Mouse (Mus musculus) fibroblast of lung, adult 2 months (primary cell): ENCODE results near the gene Pnp.
"Not testable (repeated sequence)": the region's sequence is repeated elsewhere in the genome, so short reads cannot be mapped to it uniquely, and the experiment has no call there.

Experiments used
- DNase-seq: peaks from one replicate; pipeline ENCODE4 v3.0.0-alpha.2; 2011; ENCODE audit warnings: low read depth

Pnp gene

GRCm38 (mm10) chr14:50930754-50931492 is at the start of gene Pnp, which contains the start of gene Pip4p1:
Pnp (plus strand) TSS chr14:50931082.
Pip4p1 (minus strand) TSS chr14:50930856.
- DNase-seq, result peak; percentile 99

GRCm38 (mm10) chr14:50891621-50892020 is 39.3 kb upstream of the Pnp start:
- DNase-seq, result no peak

GRCm38 (mm10) chr14:50892091-50892490 is 38.8 kb upstream of the Pnp start:
- DNase-seq, result no peak

GRCm38 (mm10) chr14:50892541-50893459 is 38.1 kb upstream of the Pnp start:
- DNase-seq, result peak; percentile 37

- DNase-seq, result no peak
These were observed 35.5 kb upstream of the Pnp start for GRCm38 (mm10) chr14:50895407-50895806.

GRCm38 (mm10) chr14:50895985-50896746 is 34.7 kb upstream of the Pnp start:
- peak; percentile 97 for DNase-seq

- no peak for DNase-seq
These were observed 34.0 kb upstream of the Pnp start for GRCm38 (mm10) chr14:50896747-50897373.

- DNase-seq, result peak; percentile 25
These were observed 33.5 kb upstream of the Pnp start, which contains the start of gene Klhl33 for GRCm38 (mm10) chr14:50897374-50897765. Klhl33 (minus strand) TSS chr14:50897507.

GRCm38 (mm10) chr14:50897992-50898391 is 32.9 kb upstream of the Pnp start:
- DNase-seq, result not testable (repeated sequence)

- DNase-seq, result no peak
These were observed 26.7 kb upstream of the Pnp start for GRCm38 (mm10) chr14:50903973-50904827.

- no peak for DNase-seq
These were observed 26.1 kb upstream of the Pnp start for GRCm38 (mm10) chr14:50904828-50905129.

GRCm38 (mm10) chr14:50905327-50905726 is 25.6 kb upstream of the Pnp start:
- DNase-seq, result not testable (repeated sequence)

GRCm38 (mm10) chr14:50908126-50908525 is 22.8 kb upstream of the Pnp start:
- DNase-seq, result no peak

GRCm38 (mm10) chr14:50911356-50911755 is 19.5 kb upstream of the Pnp start:
- DNase-seq, result no peak

GRCm38 (mm10) chr14:50923437-50923836 is 7.4 kb upstream of the Pnp start:
- not testable (repeated sequence) for DNase-seq

- DNase-seq, result peak; percentile 97
These were observed 6.4 kb upstream of the Pnp start, which contains the start of the genes Osgep and Apex1 for GRCm38 (mm10) chr14:50924281-50925064. Osgep (minus strand) TSS chr14:50924893. Apex1 (plus strand) TSS chr14:50924968.

GRCm38 (mm10) chr14:50925111-50925920 is 5.6 kb upstream of the Pnp start:
- DNase-seq, result no peak

GRCm38 (mm10) chr14:50927366-50927765 is 3.5 kb upstream of the Pnp start:
- DNase-seq, result no peak

- no peak for DNase-seq
These were observed 931 bp upstream of the Pnp start for GRCm38 (mm10) chr14:50929951-50930350.
